Mouse (Mus musculus): ENCODE measurements around the gene Trappc3.

- TF ChIP-seq POLR2A (IDR thresholded peaks at IDR 0.05; ENCODE audit: low read depth, low read length) (no peak), CTCF (IDR thresholded peaks at IDR 0.05; ENCODE audit: extremely low read depth, insufficient read depth, insufficient read length, insufficient replicate concordance) (no peak)
Measured at GRCm38 (mm10) chr4:126310344-126310743, 48.2 kb downstream of the Trappc3 start.
